Mouse (Mus musculus) liver, embryonic 14.5 days (tissue): ENCODE measurements around the gene Pcnt. TPM values are rescaled to one million over a fixed set of nuclear protein-coding genes. Genes with fewer than 3 reads are reported as not detected.

Experiments used
- ATAC-seq: fragments of 200-750 bp; cut with Nextera tagmentation; 2 replicates; pipeline ENCODE4 v1.8.0; 2017; ENCODE audit warnings: moderate number of reproducible peaks, mild to moderate bottlenecking, moderate library complexity; ENCODE audit not compliant: insufficient read depth
- DNase-seq, 3 experiments: peaks; one replicate each; pipeline ENCODE4 v3.0.0-alpha.2; 2012 to 2013; ENCODE audit warnings: low read depth in 3 of 3, low spot score in 3 of 3
- H3K27ac ChIP-seq: fragments of 300-500 bp; sonication (generic); 2 replicates; pipeline ENCODE4 v1.5.1; 2014; ENCODE audit warnings: moderate library complexity, mild to moderate bottlenecking, control low read depth, inconsistent platforms
- H3K27me3 ChIP-seq: fragments of 300-500 bp; sonication (generic); 2 replicates; pipeline ENCODE4 v1.6.1; 2014; ENCODE audit warnings: mild to moderate bottlenecking, low read length, moderate library complexity; ENCODE audit not compliant: control insufficient read depth, insufficient read depth
- H3K36me3 ChIP-seq: fragments of 300-500 bp; sonication (generic); replicated peaks from 2 replicates; pipeline ENCODE4 v1.6.1; 2014; ENCODE audit warnings: low read depth; ENCODE audit not compliant: control insufficient read depth, insufficient read depth
- H3K4me1 ChIP-seq, 2 experiments: fragments of 200-500 bp in 1 of 2; fragments of 300-500 bp in 1 of 2; sonication (generic) in 1 of 2; replicated peaks; 2 replicates each; pipeline ENCODE4 v1.6.1; 2012 to 2014; ENCODE audit warnings: antibody characterized with exemption in 1 of 2, inconsistent platforms in 1 of 2, low read length in 1 of 2; ENCODE audit not compliant: control insufficient read depth in 2 of 2, insufficient read depth in 2 of 2
- H3K4me2 ChIP-seq: fragments of 300-500 bp; sonication (generic); 2 replicates; pipeline ENCODE4 v1.6.1; 2014; ENCODE audit warnings: low read depth, mild to moderate bottlenecking, control low read depth, moderate library complexity
- H3K4me3 ChIP-seq, 2 experiments: fragments of 200-500 bp in 1 of 2; fragments of 300-500 bp in 1 of 2; sonication (generic) in 1 of 2; 2 replicates each; pipeline ENCODE4 v1.5.1; 2012 to 2014; ENCODE audit warnings: low read depth in 2 of 2, low read length in 2 of 2, mild to moderate bottlenecking in 2 of 2, control low read depth in 1 of 2, inconsistent platforms in 1 of 2, moderate library complexity in 1 of 2; ENCODE audit not compliant: insufficient read depth in 1 of 2
- H3K9ac ChIP-seq: fragments of 300-500 bp; sonication (generic); replicated peaks from 2 replicates; pipeline ENCODE4 v1.6.1; 2014; ENCODE audit warnings: mild to moderate bottlenecking, control low read depth, moderate library complexity
- H3K9me3 ChIP-seq: fragments of 300-500 bp; sonication (generic); 2 replicates; pipeline ENCODE4 v1.6.1; 2016; ENCODE audit warnings: low read length, mixed read lengths; ENCODE audit not compliant: control insufficient read depth
- CTCF ChIP-seq: IDR thresholded peaks from 2 replicates; pipeline ENCODE4 v1.5.1; 2016; ENCODE audit warnings: antibody characterized with exemption, low read depth, control low read depth
- EP300 ChIP-seq: IDR thresholded peaks from 2 replicates; pipeline ENCODE4 v1.6.1; 2016; ENCODE audit warnings: antibody characterized with exemption, low read depth
- WGBS: fragments of 180-500 bp; shearing (Covaris S2); extraction: QIAGEN DNeasy Blood & Tissue Kit; methylation state at CpG from one replicate; pipeline ENCODE4 v1.1.7; 2014; ENCODE audit not compliant: insufficient replicate concordance; 5-methylcytosine and 5-hydroxymethylcytosine counted together
- polyA plus RNA-seq, 2 experiments: library from polyadenylated mRNA; depleted of rRNA in 1 of 2; stranded (reverse) in 1 of 2; unstranded in 1 of 2; fragments of >200 nt; fragmentation: Nextera tagmentation in 1 of 2; extraction: Ambion mirVana in 1 of 2; gene quantifications; 2 replicates each; pipeline versions ENCODE4 v1.2.1 to v1.2.3; 2012 to 2014

Gene Pcnt
- polyA plus RNA-seq, 2 experiments = 9.3 to 19.9 TPM

GRCm38 (mm10) chr10:76461255-76461654 lies 18.7 kb upstream of the Pcnt start:
- WGBS = 57% methylated on average over 1 of the region's 1 CpGs
- no peak overlapping the region for H3K27ac ChIP-seq
- no peaks in the 10 kb centered on the region for H3K36me3 ChIP-seq
- H3K9me3 ChIP-seq = no peaks in the 10 kb centered on the region
- ATAC-seq (no peak), DNase-seq (no peak)
- no peaks in the 10 kb centered on the region for H3K27me3 ChIP-seq
- H3K4me3 ChIP-seq = no peak overlapping the region
- H3K9ac ChIP-seq = no peak overlapping the region
- H3K4me2 ChIP-seq = no peak overlapping the region
- TF ChIP-seq CTCF (no peak), EP300 (no peak)
- H3K4me1 ChIP-seq = no peaks in the 10 kb centered on the region

GRCm38 (mm10) chr10:76455289-76455688 lies 12.7 kb upstream of the Pcnt start:
- no peaks in the 10 kb centered on the region for H3K27me3 ChIP-seq
- DNase-seq (no peak), ATAC-seq (no peak)
- H3K4me3 ChIP-seq = no peak overlapping the region
- WGBS = 37% methylated on average over 5 of the region's 5 CpGs
- no peaks in the 10 kb centered on the region for H3K4me1 ChIP-seq
- H3K9ac ChIP-seq = no peak overlapping the region
- no peaks in the 10 kb centered on the region for H3K9me3 ChIP-seq
- TF ChIP-seq CTCF = peak; percentile 80
- TF ChIP-seq EP300 = no peak
- H3K27ac ChIP-seq = no peak overlapping the region
- no peaks in the 10 kb centered on the region for H3K36me3 ChIP-seq
- H3K4me2 ChIP-seq = no peak overlapping the region

GRCm38 (mm10) chr10:76448851-76449250 lies 6.3 kb upstream of the Pcnt start, which contains the start of gene 2610028H24Rik:
TSS of gene 2610028H24Rik (plus strand) at chr10:76449081.
- Histone ChIP-seq H3K4me3 (no peak within 1 kb of the TSS), H3K27me3 (no peaks in the 10 kb centered on the region), H3K9ac (no peak within 1 kb of the TSS), H3K27ac (no peak within 1 kb of the TSS), H3K9me3 (no peaks in the 10 kb centered on the region), H3K4me1 (peaks cover 16 to 19% of the 10 kb centered on the region in 2 experiments), H3K4me2 (no peak within 1 kb of the TSS), H3K36me3 (no peaks in the 10 kb centered on the region)
- DNase-seq = no peak
- no peak for ATAC-seq
- TF ChIP-seq CTCF (no peak), EP300 (no peak)
- WGBS = 67% methylated on average over 5 of the region's 5 CpGs

- no peak for TF ChIP-seq EP300
- ATAC-seq (no peak), DNase-seq (no peak)
- Histone ChIP-seq H3K4me3 (no peak overlapping the region), H3K9me3 (no peaks in the 10 kb centered on the region), H3K4me2 (no peak overlapping the region), H3K27ac (no peak overlapping the region), H3K36me3 (no peaks in the 10 kb centered on the region), H3K9ac (no peak overlapping the region), H3K27me3 (no peaks in the 10 kb centered on the region), H3K4me1 (peaks cover 22 to 27% of the 10 kb centered on the region in 2 experiments)
- WGBS = 59% methylated on average over 15 of the region's 15 CpGs
Observed at GRCm38 (mm10) chr10:76447406-76448229, 5.0 kb upstream of the Pcnt start.

GRCm38 (mm10) chr10:76445996-76446681 lies 3.6 kb upstream of the Pcnt start:
- H3K9me3 ChIP-seq = no peaks in the 10 kb centered on the region
- 11% methylated on average over 4 of the region's 4 CpGs for WGBS
- H3K4me2 ChIP-seq = no peak overlapping the region
- H3K27ac ChIP-seq = peak overlapping the region; percentile 8
- TF ChIP-seq CTCF = no peak
- 0 out of 2 replicates have a peak, but pooled peaks have one; percentile 24 for TF ChIP-seq EP300
- DNase-seq (peak in 2 of 3 experiments; percentile 20 to 28), ATAC-seq (no peak)
- H3K36me3 ChIP-seq = no peaks in the 10 kb centered on the region
- H3K27me3 ChIP-seq = no peaks in the 10 kb centered on the region
- H3K4me1 ChIP-seq = peaks cover 28 to 33% of the 10 kb centered on the region in 2 experiments
- H3K4me3 ChIP-seq = no peak overlapping the region
- H3K9ac ChIP-seq = no peak overlapping the region
